Mouse (Mus musculus): Measurements from ENCODE around the gene Herpud1. TPM values are rescaled to one million over a fixed set of nuclear protein-coding genes. Genes with fewer than 3 reads are reported as not detected.

Herpud1 gene
- polyA plus RNA-seq, 1 experiment from 2014 or later, result 56.1 TPM

DNA sequence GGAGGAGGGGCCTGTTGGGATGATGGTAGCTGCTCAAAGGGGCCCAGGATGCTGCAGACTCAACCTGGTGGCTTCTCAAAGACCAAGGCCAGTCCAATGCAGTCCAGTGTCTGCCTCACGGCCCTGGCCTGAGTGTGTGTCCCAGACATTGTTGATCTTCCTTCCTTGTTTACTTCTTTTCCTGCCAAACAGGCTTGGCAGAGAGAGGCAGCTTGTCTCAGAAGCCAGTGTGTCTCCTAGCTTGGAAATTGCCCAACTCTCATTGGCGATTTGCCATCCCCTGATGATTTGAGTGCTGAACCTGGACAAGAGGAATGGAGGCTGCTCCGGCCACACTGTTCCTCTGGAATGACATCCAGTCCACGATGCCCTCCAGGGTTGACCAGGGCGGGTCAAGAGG lies 27.7 kb upstream of the Herpud1 start:
- no peak overlapping the region for H3K9ac ChIP-seq
- no peak overlapping the region for H3K27ac ChIP-seq
- no peaks in the 10 kb centered on the region for H3K9me3 ChIP-seq
- 71% methylated on average over 5 of the region's 5 CpGs for WGBS
- H3K36me3 ChIP-seq, result no peaks in the 10 kb centered on the region
- H3K4me2 ChIP-seq, result no peak overlapping the region
- 0 out of 2 replicates have a peak, but pooled peaks cover 6% of the 10 kb centered on the region for H3K4me1 ChIP-seq
- H3K27me3 ChIP-seq, result no peaks in the 10 kb centered on the region
- no peak overlapping the region for H3K4me3 ChIP-seq
- no peak for ATAC-seq (ENCODE audit: insufficient number of reproducible peaks, insufficient read depth, low FRiP score, low TSS enrichment, low read depth)

GRCm38 (mm10) chr8:94361774-94362431 lies 24.3 kb upstream of the Herpud1 start:
- ATAC-seq (ENCODE audit: insufficient number of reproducible peaks, insufficient read depth, low FRiP score, low TSS enrichment, low read depth), result no peak
- WGBS, result 85% methylated on average over 6 of the region's 6 CpGs

DNA sequence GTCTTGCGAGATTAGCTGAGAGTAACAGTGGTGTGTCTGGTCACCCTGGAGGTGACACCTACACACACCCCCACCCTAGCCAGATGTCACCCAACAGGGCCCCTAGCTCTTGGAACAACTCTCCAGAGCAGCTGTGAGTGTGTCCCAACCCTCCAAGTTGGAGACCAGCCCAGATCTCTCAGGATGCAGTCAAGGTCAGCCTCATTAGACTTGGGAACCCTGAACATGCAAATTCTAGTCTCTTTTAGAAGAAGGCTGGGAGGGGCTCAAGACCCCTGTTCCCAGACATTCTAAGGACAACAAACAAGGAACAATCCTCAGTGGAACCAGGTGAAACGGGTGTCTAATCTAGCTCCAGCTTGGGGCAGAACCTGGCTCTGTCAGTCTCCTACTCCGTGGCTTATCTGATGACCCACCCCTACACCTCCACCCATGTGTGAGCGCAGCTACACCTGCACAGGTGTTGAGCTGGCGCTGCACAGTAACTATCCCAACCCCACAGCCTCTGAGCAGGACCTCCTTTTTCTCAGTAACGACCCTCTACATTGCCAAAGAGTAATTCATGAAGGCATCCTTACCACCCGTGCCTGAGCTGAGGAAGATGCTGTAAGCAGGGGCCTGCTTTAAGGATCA lies 23.5 kb upstream of the Herpud1 start:
- Histone ChIP-seq H3K27me3 (no peaks in the 10 kb centered on the region), H3K27ac (no peak overlapping the region), H3K4me3 (no peak overlapping the region), H3K4me1 (0 out of 2 replicates have a peak, but pooled peaks cover 6% of the 10 kb centered on the region), H3K36me3 (no peaks in the 10 kb centered on the region), H3K9ac (no peak overlapping the region), H3K9me3 (no peaks in the 10 kb centered on the region), H3K4me2 (no peak overlapping the region)
- ATAC-seq (ENCODE audit: insufficient number of reproducible peaks, insufficient read depth, low FRiP score, low TSS enrichment, low read depth), result 0 out of 2 replicates have a peak, but pooled peaks have one; percentile 5
- 77% methylated on average over 7 of the region's 7 CpGs for WGBS

More at GRCm38 (mm10) chr8:94361774-94362431, 24.3 kb upstream of the Herpud1 start:
- Histone ChIP-seq H3K4me3 (no peak overlapping the region), H3K4me2 (no peak overlapping the region), H3K27me3 (no peaks in the 10 kb centered on the region), H3K9me3 (no peaks in the 10 kb centered on the region), H3K9ac (no peak overlapping the region), H3K36me3 (no peaks in the 10 kb centered on the region), H3K4me1 (0 out of 2 replicates have a peak, but pooled peaks cover 6% of the 10 kb centered on the region), H3K27ac (no peak overlapping the region)

DNA sequence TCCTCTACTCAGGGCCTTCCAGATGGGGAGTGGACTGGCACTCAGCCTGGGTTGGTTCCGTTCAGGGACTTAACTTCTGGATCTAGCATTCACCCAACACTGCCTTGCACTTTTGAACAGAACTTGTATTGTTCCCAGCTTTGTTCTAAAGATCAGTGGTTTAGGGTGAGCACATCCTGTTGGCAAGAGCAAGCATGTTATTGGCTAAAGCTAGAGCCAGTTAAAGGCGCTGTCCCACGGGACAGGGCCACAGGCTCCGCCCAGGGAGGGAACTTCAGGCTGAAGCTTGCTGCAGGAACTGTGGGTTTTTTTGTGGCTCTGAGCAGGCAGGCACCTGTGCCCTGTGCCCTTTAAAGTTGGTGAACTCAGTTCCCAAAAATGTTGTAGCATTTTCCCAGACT lies 22.9 kb upstream of the Herpud1 start:
- Histone ChIP-seq H3K27ac (no peak overlapping the region), H3K36me3 (no peaks in the 10 kb centered on the region), H3K4me1 (0 out of 2 replicates have a peak, but pooled peaks cover 6% of the 10 kb centered on the region), H3K4me2 (no peak overlapping the region), H3K9ac (no peak overlapping the region), H3K27me3 (no peaks in the 10 kb centered on the region), H3K4me3 (no peak overlapping the region), H3K9me3 (no peaks in the 10 kb centered on the region)
- WGBS, result 33% methylated on average over 4 of the region's 4 CpGs
- ATAC-seq (ENCODE audit: insufficient number of reproducible peaks, insufficient read depth, low FRiP score, low TSS enrichment, low read depth), result no peak

- Histone ChIP-seq H3K36me3 (no peaks in the 10 kb centered on the region), H3K27me3 (no peaks in the 10 kb centered on the region), H3K9ac (no peak overlapping the region), H3K4me2 (no peak overlapping the region), H3K4me1 (0 out of 2 replicates have a peak, but pooled peaks cover 6% of the 10 kb centered on the region), H3K4me3 (no peak overlapping the region), H3K27ac (no peak overlapping the region), H3K9me3 (no peaks in the 10 kb centered on the region)
- WGBS, result 64% methylated on average over 2 of the region's 2 CpGs
- ATAC-seq (ENCODE audit: insufficient number of reproducible peaks, insufficient read depth, low FRiP score, low TSS enrichment, low read depth), result no peak
Observed at GRCm38 (mm10) chr8:94363906-94364305, 22.3 kb upstream of the Herpud1 start.

GRCm38 (mm10) chr8:94364686-94365312 lies 21.4 kb upstream of the Herpud1 start:
- Histone ChIP-seq H3K27ac (no peak overlapping the region), H3K27me3 (no peaks in the 10 kb centered on the region)

DNA sequence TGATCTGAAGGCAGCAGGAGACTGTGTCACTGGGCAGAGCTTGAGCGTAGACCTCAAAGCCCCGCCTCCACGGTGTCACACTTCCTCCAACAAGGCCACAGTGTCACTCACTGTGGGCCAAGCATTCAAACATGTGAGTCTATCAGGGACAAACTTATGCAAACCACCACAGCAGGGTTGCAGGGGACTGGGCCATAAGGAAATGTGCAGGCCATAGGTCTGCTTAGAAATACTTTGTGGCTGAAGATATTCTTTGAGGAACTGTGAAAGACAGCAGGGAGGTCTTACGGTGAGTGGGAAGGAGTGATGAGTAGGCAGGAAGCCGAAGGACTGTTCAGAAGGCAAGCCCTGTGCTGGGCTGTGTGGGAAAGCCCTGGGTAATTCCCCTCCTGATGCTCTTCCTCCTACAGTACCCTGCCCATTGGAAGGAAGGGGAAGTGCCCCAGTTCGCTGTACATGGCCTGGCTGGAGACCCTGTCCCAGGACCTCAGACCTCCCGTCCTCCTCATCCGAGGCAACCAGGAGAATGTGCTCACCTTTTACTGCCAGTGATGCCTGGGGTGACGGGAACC lies 20.7 kb upstream of the Herpud1 start:
- Histone ChIP-seq H3K4me2 (no peak overlapping the region), H3K27me3 (no peaks in the 10 kb centered on the region), H3K9ac (no peak overlapping the region), H3K36me3 (no peaks in the 10 kb centered on the region), H3K27ac (no peak overlapping the region), H3K4me3 (no peak overlapping the region), H3K9me3 (no peaks in the 10 kb centered on the region), H3K4me1 (0 out of 2 replicates have a peak, but pooled peaks cover 9% of the 10 kb centered on the region)
- no peak for ATAC-seq (ENCODE audit: insufficient number of reproducible peaks, insufficient read depth, low FRiP score, low TSS enrichment, low read depth)
- WGBS, result 85% methylated on average over 9 of the region's 9 CpGs

More at GRCm38 (mm10) chr8:94364686-94365312, 21.4 kb upstream of the Herpud1 start:
- Histone ChIP-seq H3K9ac (no peak overlapping the region), H3K4me1 (0 out of 2 replicates have a peak, but pooled peaks cover 6% of the 10 kb centered on the region), H3K9me3 (no peaks in the 10 kb centered on the region), H3K4me2 (no peak overlapping the region), H3K36me3 (no peaks in the 10 kb centered on the region), H3K4me3 (no peak overlapping the region)
- 88% methylated on average over 6 of the region's 6 CpGs for WGBS
- ATAC-seq (ENCODE audit: insufficient number of reproducible peaks, insufficient read depth, low FRiP score, low TSS enrichment, low read depth), result no peak

DNA sequence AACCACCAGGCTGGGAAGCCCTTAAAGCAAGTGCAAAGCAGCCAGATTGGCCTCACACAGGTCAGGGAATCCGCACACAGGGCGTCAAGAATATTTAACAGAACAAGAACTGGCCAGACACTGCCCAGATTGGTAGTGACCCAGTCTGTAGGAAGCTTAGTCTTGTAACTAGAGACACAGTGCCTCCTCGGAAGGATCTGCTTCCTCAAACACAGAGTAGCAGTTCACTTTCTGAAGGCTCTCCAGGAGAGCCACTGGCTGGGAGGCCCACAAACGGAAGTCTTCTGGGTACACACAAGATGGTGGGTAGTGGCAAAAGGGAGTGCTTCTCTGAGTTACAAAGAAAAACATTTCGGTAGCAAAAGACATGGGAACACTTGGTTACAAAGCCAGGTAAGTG lies 15.4 kb upstream of the Herpud1 start:
- Histone ChIP-seq H3K27ac (no peak overlapping the region), H3K4me3 (no peak overlapping the region), H3K36me3 (no peaks in the 10 kb centered on the region), H3K27me3 (no peaks in the 10 kb centered on the region), H3K4me1 (0 out of 2 replicates have a peak, but pooled peaks cover 3% of the 10 kb centered on the region), H3K4me2 (no peak overlapping the region), H3K9me3 (no peaks in the 10 kb centered on the region), H3K9ac (no peak overlapping the region)
- 72% methylated on average over 5 of the region's 5 CpGs for WGBS
- no peak for ATAC-seq (ENCODE audit: insufficient number of reproducible peaks, insufficient read depth, low FRiP score, low TSS enrichment, low read depth)

DNA sequence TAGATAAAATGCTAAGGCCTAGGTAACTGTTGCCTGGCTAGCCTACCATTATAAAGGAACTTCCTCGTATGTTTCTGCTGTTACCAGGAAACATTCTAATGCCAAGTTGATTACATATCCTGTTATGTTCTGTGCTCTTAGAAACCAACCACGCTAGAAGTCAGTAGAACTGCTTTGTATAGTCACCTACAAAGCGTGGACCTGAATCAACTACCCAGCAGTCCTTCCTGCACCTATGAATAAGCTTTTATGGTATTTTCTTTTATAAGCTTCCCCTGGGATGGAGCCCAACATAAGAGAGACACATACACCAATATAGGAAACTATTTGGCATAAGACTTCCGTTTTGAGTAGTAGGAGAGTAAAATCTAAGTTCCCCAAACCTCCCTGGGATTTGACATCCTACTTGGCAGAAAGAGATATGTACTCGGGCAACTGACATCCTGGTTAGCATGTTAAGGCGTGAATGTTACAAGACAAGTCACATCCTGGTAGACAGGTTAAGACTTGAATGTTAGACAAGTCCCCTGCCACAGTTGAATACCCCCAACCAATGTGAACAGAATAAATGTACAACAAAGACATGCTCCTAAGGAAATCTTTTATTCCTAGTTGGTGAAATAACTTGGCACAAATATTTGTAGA lies 13.2 kb upstream of the Herpud1 start:
- H3K36me3 ChIP-seq, result no peaks in the 10 kb centered on the region
- no peak overlapping the region for H3K4me3 ChIP-seq
- H3K4me2 ChIP-seq, result no peak overlapping the region
- no peaks in the 10 kb centered on the region for H3K9me3 ChIP-seq
- no peak overlapping the region for H3K27ac ChIP-seq
- WGBS, result 78% methylated on average over 6 of the region's 6 CpGs
- H3K4me1 ChIP-seq, result peaks cover 7% of the 10 kb centered on the region; the same call in 1 of the 2 replicates
- no peaks in the 10 kb centered on the region for H3K27me3 ChIP-seq
- H3K9ac ChIP-seq, result no peak overlapping the region
- no peak for ATAC-seq (ENCODE audit: insufficient number of reproducible peaks, insufficient read depth, low FRiP score, low TSS enrichment, low read depth)

DNA sequence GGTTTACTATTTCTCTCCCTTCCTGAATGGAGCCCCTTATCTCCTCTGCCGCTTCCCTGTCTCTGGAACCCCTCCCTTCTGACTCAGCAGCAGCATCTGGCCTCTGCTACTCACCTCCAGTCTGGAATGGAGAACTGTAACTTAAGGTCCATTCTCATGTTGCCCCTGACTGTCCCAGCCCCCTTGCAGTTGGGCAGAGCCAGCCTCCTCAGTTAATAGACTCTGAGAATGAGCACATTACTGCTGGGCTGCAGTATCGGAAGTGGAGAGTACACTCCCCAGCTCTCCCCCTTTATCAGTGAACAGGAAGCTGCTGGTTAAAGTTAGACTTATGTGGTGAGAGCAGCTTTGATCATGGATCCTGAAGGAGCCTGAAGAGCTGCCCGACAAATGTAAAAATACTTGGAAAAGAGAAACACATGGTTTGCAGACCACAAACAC lies 10.7 kb upstream of the Herpud1 start:
- H3K4me3 ChIP-seq, result no peak overlapping the region

GRCm38 (mm10) chr8:94376176-94376575 lies 10.1 kb upstream of the Herpud1 start:
- H3K4me2 ChIP-seq, result no peak overlapping the region
- H3K4me1 ChIP-seq, result peaks cover 4% of the 10 kb centered on the region; the same call in 1 of the 2 replicates
- H3K27ac ChIP-seq, result no peak overlapping the region
- no peak for ATAC-seq (ENCODE audit: insufficient number of reproducible peaks, insufficient read depth, low FRiP score, low TSS enrichment, low read depth)
- H3K9ac ChIP-seq, result no peak overlapping the region
- WGBS, result 77% methylated on average over 3 of the region's 3 CpGs
- H3K9me3 ChIP-seq, result no peaks in the 10 kb centered on the region
- H3K27me3 ChIP-seq, result no peaks in the 10 kb centered on the region
- H3K4me3 ChIP-seq, result no peak overlapping the region
- no peaks in the 10 kb centered on the region for H3K36me3 ChIP-seq

More for the DNA sequence above, 10.7 kb upstream of the Herpud1 start:
- ATAC-seq (ENCODE audit: insufficient number of reproducible peaks, insufficient read depth, low FRiP score, low TSS enrichment, low read depth), result no peak
- peaks cover 4% of the 10 kb centered on the region; the same call in 1 of the 2 replicates for H3K4me1 ChIP-seq
- no peaks in the 10 kb centered on the region for H3K9me3 ChIP-seq
- H3K27me3 ChIP-seq, result no peaks in the 10 kb centered on the region
- 39% methylated on average over 3 of the region's 3 CpGs for WGBS
- no peaks in the 10 kb centered on the region for H3K36me3 ChIP-seq
- no peak overlapping the region for H3K9ac ChIP-seq
- no peak overlapping the region for H3K4me2 ChIP-seq
- H3K27ac ChIP-seq, result no peak overlapping the region
